Mouse (Mus musculus) retina, postnatal 7 days (tissue): ENCODE data around the gene Ror1.

ENCODE experiments used
- DNase-seq: peaks from one replicate; pipeline ENCODE4 v3.0.0-alpha.2; 2012; ENCODE audit warnings: low read depth, low spot score

Ror1 gene

DNA sequence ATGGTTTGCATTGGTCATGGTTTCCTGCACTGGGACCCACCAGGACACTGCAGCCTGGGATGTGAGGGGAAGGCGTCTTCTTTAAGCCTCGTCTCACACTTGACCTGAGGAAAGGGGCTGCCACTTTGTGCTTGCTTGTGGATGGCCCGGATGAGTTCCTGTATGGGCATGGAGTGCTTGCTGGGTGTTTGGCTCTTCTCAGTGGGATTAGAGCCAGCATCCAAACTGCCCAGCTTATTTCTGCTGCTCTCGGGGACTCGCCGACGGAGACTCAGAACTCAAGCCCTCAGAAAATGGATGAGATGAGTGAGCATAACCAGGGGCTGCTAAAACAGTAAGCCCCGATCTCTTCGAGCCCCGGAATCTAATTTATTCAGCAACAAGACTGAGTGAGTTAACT is 157.1 kb downstream of the Ror1 start:
- no peak for DNase-seq

DNA sequence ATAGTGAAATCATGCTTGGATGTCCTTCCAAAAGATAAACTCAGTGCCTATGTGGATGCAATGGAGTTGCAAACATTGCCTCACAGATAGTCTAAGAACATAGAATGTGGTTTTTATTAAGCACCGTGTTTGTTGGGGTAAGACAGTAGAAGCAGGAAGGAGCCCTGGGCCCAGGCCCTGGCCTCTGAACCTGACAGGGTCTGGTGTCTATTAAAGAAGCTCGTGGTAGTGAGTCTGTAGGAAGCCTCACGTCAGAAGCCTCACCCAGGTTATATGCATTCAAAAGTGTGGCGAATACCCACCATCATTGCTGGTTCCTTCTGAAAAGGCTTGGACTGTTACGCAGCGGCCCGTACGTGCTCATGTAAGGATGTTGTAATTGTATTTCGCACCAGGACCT is 157.8 kb downstream of the Ror1 start:
- no peak for DNase-seq

GRCm38 (mm10) chr4:100253831-100254230 is 158.2 kb downstream of the Ror1 start:
- DNase-seq, result no peak

- no peak for DNase-seq
These were observed 162.9 kb downstream of the Ror1 start for GRCm38 (mm10) chr4:100258462-100258861.

- DNase-seq, result no peak
These were observed 168.3 kb downstream of the Ror1 start for GRCm38 (mm10) chr4:100263917-100264316.

GRCm38 (mm10) chr4:100271059-100271735 is 175.6 kb downstream of the Ror1 start:
- no peak for DNase-seq

- DNase-seq, result no peak
These were observed 176.1 kb downstream of the Ror1 start for GRCm38 (mm10) chr4:100271736-100272127.

- no peak for DNase-seq
These were observed 177.8 kb downstream of the Ror1 start for GRCm38 (mm10) chr4:100273356-100273755.

GRCm38 (mm10) chr4:100273807-100274480 is 178.4 kb downstream of the Ror1 start:
- DNase-seq, result no peak

DNA sequence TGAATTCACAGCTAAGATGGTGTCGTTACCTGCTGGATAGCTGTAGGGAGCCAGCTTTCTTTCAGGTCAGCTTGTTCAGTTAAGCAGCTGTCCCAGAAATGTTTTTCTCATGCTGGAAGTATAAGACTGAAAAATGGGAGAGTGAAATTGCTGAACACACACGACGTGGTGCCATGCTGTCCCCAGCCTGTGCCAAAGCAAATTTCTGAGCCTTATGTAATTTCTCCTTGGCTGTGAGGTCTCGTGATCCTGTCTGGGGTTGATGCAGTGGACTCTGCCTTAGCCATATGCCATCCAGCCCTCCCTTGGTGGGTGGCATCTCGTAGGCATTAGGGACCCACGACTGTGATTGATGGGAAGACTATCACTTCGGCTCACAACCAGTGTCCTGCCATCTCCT is 180.9 kb downstream of the Ror1 start:
- no peak for DNase-seq

DNA sequence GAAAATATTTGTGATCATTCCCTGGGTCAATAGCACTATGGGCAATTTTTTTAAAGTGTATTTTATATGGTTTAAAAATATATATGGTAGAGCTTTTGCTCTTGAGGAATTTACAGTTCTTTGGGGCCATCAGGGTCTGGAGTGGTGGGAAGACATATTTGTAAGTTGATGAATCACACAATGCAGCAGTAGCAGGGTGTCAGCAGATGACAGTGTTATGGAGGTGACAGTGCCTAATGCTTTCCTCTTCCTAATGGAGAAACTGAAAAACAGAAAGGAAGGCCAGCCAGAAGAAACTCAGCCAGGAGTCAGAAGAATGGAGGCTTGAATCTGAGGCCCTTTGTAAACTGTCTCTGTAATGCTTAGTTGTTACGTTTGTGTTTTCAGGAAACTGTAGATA is 181.4 kb downstream of the Ror1 start:
- DNase-seq, result no peak

DNA sequence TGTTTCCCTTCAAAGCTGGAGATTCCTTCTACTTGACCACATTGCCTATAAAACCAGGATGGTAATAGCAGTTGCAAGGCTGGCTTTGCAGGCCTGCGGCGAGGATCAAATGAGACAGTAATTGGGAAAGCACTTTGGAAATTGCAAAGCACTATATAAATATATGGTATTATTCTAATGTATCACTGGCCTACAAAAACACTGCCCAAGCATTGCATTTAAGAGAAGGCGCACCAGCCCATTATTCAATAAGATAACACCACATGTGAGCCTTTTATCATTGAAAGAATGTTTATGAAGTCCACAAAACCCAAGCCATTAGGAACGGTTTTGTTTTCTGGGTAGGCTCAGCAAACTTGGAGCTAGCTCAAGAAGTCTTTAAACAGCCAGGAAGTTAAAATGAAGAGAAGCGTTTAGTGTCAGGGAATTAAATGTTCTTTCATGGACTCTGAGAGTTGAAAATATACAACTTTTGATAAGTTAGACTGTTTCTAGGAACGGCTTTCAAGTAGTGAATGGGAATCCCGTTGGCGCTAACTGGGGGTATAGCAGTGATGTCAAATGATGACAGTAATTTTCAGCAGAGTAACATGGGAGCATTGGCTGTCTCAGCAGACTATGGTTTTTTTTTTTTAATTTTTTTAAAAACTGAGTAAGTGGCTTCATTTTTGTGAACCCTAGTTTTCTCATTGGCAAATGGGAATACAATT is 187.7 kb downstream of the Ror1 start:
- DNase-seq, result no peak

DNA sequence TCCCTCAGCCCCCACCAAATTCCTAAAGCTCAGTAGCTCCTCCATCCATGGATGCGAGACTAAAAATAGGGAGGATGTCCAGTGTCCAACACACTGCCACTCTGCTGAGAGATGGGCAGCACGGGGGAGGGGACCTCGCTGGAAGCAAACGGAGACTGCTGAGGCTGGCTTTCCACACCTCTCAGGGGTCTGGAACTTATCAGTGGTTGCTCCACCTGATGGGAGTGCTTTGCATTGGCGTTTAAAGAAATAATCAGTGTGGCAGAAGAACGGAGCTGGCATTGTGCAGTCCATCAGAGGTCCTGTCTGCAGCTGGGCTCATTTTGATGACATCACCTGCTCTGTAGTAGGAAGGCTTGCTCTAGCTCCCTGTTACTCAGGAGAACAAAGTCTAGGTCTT is 188.9 kb downstream of the Ror1 start:
- DNase-seq, result no peak

- DNase-seq, result no peak
These were observed 190.5 kb downstream of the Ror1 start for GRCm38 (mm10) chr4:100286111-100286541.

- DNase-seq, result no peak
These were observed 191.2 kb downstream of the Ror1 start for GRCm38 (mm10) chr4:100286800-100287199.

DNA sequence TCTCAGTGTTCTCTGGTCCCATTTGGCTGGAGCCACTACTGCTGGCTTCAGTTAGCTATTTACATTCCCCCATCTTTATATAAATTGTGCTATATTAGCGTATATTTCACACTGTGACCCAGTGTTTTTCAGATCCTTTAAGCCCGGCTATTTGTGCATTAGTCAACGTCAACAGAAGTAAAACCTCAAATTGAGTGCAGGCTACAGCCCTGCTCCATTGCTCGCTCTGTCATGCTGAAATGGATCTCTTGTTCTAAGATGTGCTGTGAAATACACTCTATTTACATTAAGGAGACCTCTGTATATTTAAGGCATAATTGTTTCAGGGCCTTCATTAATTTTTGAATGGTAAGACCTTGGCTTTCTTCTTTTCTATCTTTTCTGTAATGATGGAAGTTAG is 192.2 kb downstream of the Ror1 start:
- DNase-seq, result no peak

GRCm38 (mm10) chr4:100291015-100291651 is 195.5 kb downstream of the Ror1 start:
- DNase-seq, result no peak

GRCm38 (mm10) chr4:100297678-100298077 is 202.1 kb downstream of the Ror1 start:
- no peak for DNase-seq

DNA sequence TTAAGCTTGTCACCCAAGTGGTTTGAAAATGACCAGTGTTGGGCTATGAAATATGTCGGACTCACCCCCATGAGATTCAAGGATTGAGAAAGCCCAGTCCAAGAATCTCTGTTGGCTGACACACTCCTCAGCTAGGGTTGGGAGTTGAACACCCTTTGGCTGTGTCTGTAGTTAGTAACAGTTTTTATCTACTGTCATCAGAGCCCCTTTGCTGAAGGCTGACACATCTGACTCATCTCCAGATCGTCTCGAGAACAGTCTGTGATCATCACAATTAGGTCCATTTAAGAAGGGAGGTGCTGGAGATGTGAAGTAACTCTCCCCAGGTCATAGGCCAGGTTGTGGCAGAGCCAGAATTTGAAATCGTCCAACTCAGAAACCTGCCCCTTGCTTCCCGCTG is 203.0 kb downstream of the Ror1 start:
- DNase-seq, result no peak

- DNase-seq, result no peak
These were observed 204.6 kb downstream of the Ror1 start for GRCm38 (mm10) chr4:100300171-100300570.

GRCm38 (mm10) chr4:100301423-100301822 is 205.8 kb downstream of the Ror1 start:
- no peak for DNase-seq

- DNase-seq, result no peak
These were observed 211.8 kb downstream of the Ror1 start for GRCm38 (mm10) chr4:100307365-100307764.
